In the genomic region with DNA sequence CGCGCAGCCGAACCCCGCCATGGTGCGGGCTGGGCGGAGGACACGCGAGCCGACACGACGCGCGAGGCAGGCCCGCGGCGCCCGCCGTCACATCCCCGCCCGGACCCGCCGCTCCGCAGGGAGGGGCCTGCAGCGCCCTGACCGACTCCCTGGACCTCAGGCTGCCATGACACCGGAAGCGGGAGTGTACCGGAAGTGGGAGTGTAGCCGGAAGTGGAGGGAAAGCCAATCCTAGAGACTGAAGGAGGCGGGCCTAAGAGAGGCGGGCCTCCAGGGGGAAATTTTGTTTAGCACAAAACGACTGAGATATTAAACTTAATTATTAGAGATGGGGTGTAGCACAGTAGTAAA, we compare ENCODE assay signal across 8 mouse cellular contexts. TPM values are rescaled to one million over a fixed set of nuclear protein-coding genes. Genes with fewer than 3 reads are reported as not detected.
DNase-seq lines count a peak whose midpoint lies in the region; ATAC-seq and TF ChIP-seq lines count a peak whose summit lies in the region.

No protein-coding gene starts in this region.

- 8% methylated on average over 31 of the region's 32 CpGs for WGBS in forebrain, embryonic 13.5 days
- WGBS in heart, postnatal 0 days: 2% methylated on average over 25 of the region's 32 CpGs
- 19% methylated on average over 29 of the region's 32 CpGs for WGBS in liver, embryonic 14.5 days (ENCODE audit: insufficient replicate concordance)
- WGBS in stomach, embryonic 15.5 days: 6% methylated on average over 19 of the region's 32 CpGs

- H3K36me3 ChIP-seq in E14TG2a.4 (ENCODE audit: insufficient read depth, low read length): no peaks in the 10 kb centered on the region
- H3K36me3 ChIP-seq in forebrain, embryonic 13.5 days (ENCODE audit: poor library complexity, severe bottlenecking): no peaks in the 10 kb centered on the region
- no peaks in the 10 kb centered on the region for H3K36me3 ChIP-seq in heart, postnatal 0 days (replicated peaks; ENCODE audit: control insufficient read depth, insufficient read depth, low read length)
- H3K36me3 ChIP-seq in liver, embryonic 14.5 days (replicated peaks; ENCODE audit: control insufficient read depth, insufficient read depth, low read depth): no peaks in the 10 kb centered on the region
- no peaks in the 10 kb centered on the region for H3K36me3 ChIP-seq in stomach, embryonic 15.5 days

- H3K27ac ChIP-seq in forebrain, embryonic 13.5 days: no peak overlapping the region
- peak overlapping the region; percentile 54; the same call in 1 of the 2 replicates for H3K27ac ChIP-seq in heart, postnatal 0 days (ENCODE audit: low read depth)
- no peak overlapping the region for H3K27ac ChIP-seq in liver, embryonic 14.5 days
- H3K27ac ChIP-seq in stomach, embryonic 15.5 days: no peak overlapping the region

- H3K27me3 ChIP-seq in E14TG2a.4 (ENCODE audit: insufficient read depth, low read length): no peaks in the 10 kb centered on the region
- H3K27me3 ChIP-seq in forebrain, embryonic 13.5 days: peaks cover 12% of the 10 kb centered on the region; the same call in 1 of the 2 replicates
- no peaks in the 10 kb centered on the region for H3K27me3 ChIP-seq in heart, postnatal 0 days (ENCODE audit: control insufficient read depth, insufficient read depth, low read length)
- H3K27me3 ChIP-seq in liver, embryonic 14.5 days (ENCODE audit: control insufficient read depth, insufficient read depth, low read length): no peaks in the 10 kb centered on the region
- H3K27me3 ChIP-seq in stomach, embryonic 15.5 days (replicated peaks): no peaks in the 10 kb centered on the region

- peak; percentile 83 for DNase-seq in cerebellum, adult 11 months
- peak; percentile 89 for DNase-seq in heart, postnatal 0 days (ENCODE audit: low spot score)
- DNase-seq in kidney, postnatal 36 days: peak; percentile 88 to 89
- peak; percentile 42 to 57 (median 52) for DNase-seq in liver, embryonic 14.5 days (ENCODE audit: low read depth in 3 of 3, low spot score in 3 of 3)
- DNase-seq in neural tube, embryonic 10.5 days (ENCODE audit: extremely low spot score, low spot score): peak; percentile 90

- no peak for TF ChIP-seq CTCF in E14TG2a.4 (conservative IDR thresholded peaks at IDR 0.05; ENCODE audit: low read length)
- TF ChIP-seq CTCF in heart, postnatal 0 days (IDR thresholded peaks at IDR 0.05; ENCODE audit: low read depth): no peak
- TF ChIP-seq CTCF in liver, embryonic 14.5 days (IDR thresholded peaks at IDR 0.05; ENCODE audit: low read depth): no peak

- peak overlapping the region; percentile 84 for H3K9ac ChIP-seq in forebrain, embryonic 13.5 days
- peak overlapping the region; percentile 61 for H3K9ac ChIP-seq in heart, postnatal 0 days (replicated peaks; ENCODE audit: low read depth, low read length)
- peak overlapping the region; percentile 41 for H3K9ac ChIP-seq in liver, embryonic 14.5 days (replicated peaks)
- peak overlapping the region; percentile 39; the same call in 1 of the 2 replicates for H3K9ac ChIP-seq in stomach, embryonic 15.5 days

- H3K9me3 ChIP-seq in E14TG2a.4 (ENCODE audit: low read length): no peaks in the 10 kb centered on the region
- H3K9me3 ChIP-seq in forebrain, embryonic 13.5 days (replicated peaks): no peaks in the 10 kb centered on the region
- H3K9me3 ChIP-seq in heart, postnatal 0 days (replicated peaks; ENCODE audit: control insufficient read depth, low read length): no peaks in the 10 kb centered on the region
- H3K9me3 ChIP-seq in liver, embryonic 14.5 days (ENCODE audit: control insufficient read depth, low read length): no peaks in the 10 kb centered on the region
- no peaks in the 10 kb centered on the region for H3K9me3 ChIP-seq in stomach, embryonic 15.5 days

- H3K4me1 ChIP-seq in E14TG2a.4 (replicated peaks; ENCODE audit: low read depth, low read length): peaks cover 6% of the 10 kb centered on the region; the same call in 1 of the 2 replicates
- H3K4me1 ChIP-seq in forebrain, embryonic 13.5 days: 0 out of 2 replicates have a peak, but pooled peaks cover 4% of the 10 kb centered on the region
- H3K4me1 ChIP-seq in heart, postnatal 0 days (ENCODE audit: control insufficient read depth, insufficient read depth): no peaks in the 10 kb centered on the region
- no peaks in the 10 kb centered on the region for H3K4me1 ChIP-seq in liver, embryonic 14.5 days (replicated peaks; ENCODE audit: control insufficient read depth in 2 of 2, insufficient read depth in 2 of 2, low read length in 1 of 2)
- H3K4me1 ChIP-seq in stomach, embryonic 15.5 days: no peaks in the 10 kb centered on the region

- peak overlapping the region; percentile 83 for H3K4me2 ChIP-seq in forebrain, embryonic 13.5 days
- peak overlapping the region; percentile 70 for H3K4me2 ChIP-seq in heart, postnatal 0 days (ENCODE audit: low read depth, low read length)
- H3K4me2 ChIP-seq in liver, embryonic 14.5 days (ENCODE audit: low read depth): peak overlapping the region; percentile 59
- peak overlapping the region; percentile 69 for H3K4me2 ChIP-seq in stomach, embryonic 15.5 days

- TF ChIP-seq EP300 in heart, postnatal 0 days (IDR thresholded peaks at IDR 0.05; ENCODE audit: low read depth): no peak
- no peak for TF ChIP-seq EP300 in liver, embryonic 14.5 days (IDR thresholded peaks at IDR 0.05; ENCODE audit: low read depth)

- peak overlapping the region; percentile 35; the same call in 1 of the 2 replicates for H3K4me3 ChIP-seq in E14TG2a.4 (replicated peaks; ENCODE audit: low read length)
- H3K4me3 ChIP-seq in forebrain, embryonic 13.5 days: peak overlapping the region; percentile 74
- H3K4me3 ChIP-seq in heart, postnatal 0 days (ENCODE audit: low read depth, low read length): peak overlapping the region; percentile 59
- peak overlapping the region; percentile 59 to 66 for H3K4me3 ChIP-seq in liver, embryonic 14.5 days (ENCODE audit: insufficient read depth in 1 of 2, low read depth in 2 of 2, low read length in 2 of 2)
- peak overlapping the region; percentile 62 for H3K4me3 ChIP-seq in stomach, embryonic 15.5 days (replicated peaks)

- ATAC-seq in forebrain, embryonic 13.5 days: peak; percentile 100
- ATAC-seq in heart, postnatal 0 days (ENCODE audit: insufficient read depth, low read depth): peak; percentile 100
- peak; percentile 79 for ATAC-seq in liver, embryonic 14.5 days (ENCODE audit: insufficient read depth)
- peak; percentile 91 for ATAC-seq in stomach, embryonic 15.5 days (ENCODE audit: insufficient read depth, low FRiP score, low read depth)

RNA-seq across cellular contexts. Expression of a gene that starts 21.6 kb away (rescaled TPM):
- 0.06 TPM in 1 of 2 replicates, not detected in the other for polyA plus RNA-seq in forebrain, embryonic 13.5 days (2015; fragmentation: Nextera tagmentation; extraction: Ambion mirVana)
- total RNA-seq in heart, postnatal 0 days (2014; rRNA removed; ENCODE audit: low replicate concordance): not detected in 2 replicates
- 0.08 and 0.12 TPM in 2 replicates for polyA plus RNA-seq in heart, postnatal 0 days (2015; fragmentation: Nextera tagmentation; extraction: Ambion mirVana)
- 0.08 and 0.20 TPM in 2 replicates for polyA plus RNA-seq in liver, embryonic 14.5 days (2012; rRNA removed)
- polyA plus RNA-seq in liver, embryonic 14.5 days (2014; fragmentation: Nextera tagmentation; extraction: Ambion mirVana): 0.28 and 0.37 TPM in 2 replicates
- 0.46 and 0.50 TPM in 2 replicates for polyA plus RNA-seq in stomach, embryonic 15.5 days (2015; fragmentation: Nextera tagmentation; extraction: Ambion mirVana)

RNA-seq across cellular contexts. Expression of a gene that starts 23.0 kb away (rescaled TPM):
- polyA plus RNA-seq in forebrain, embryonic 13.5 days (2015; fragmentation: Nextera tagmentation; extraction: Ambion mirVana): not detected in 2 replicates
- total RNA-seq in heart, postnatal 0 days (2014; rRNA removed; ENCODE audit: low replicate concordance): not detected in 2 replicates
- not detected in 2 replicates for polyA plus RNA-seq in heart, postnatal 0 days (2015; fragmentation: Nextera tagmentation; extraction: Ambion mirVana)
- not detected in 2 replicates for polyA plus RNA-seq in liver, embryonic 14.5 days (2012; rRNA removed)
- not detected in 2 replicates for polyA plus RNA-seq in liver, embryonic 14.5 days (2014; fragmentation: Nextera tagmentation; extraction: Ambion mirVana)
- polyA plus RNA-seq in stomach, embryonic 15.5 days (2015; fragmentation: Nextera tagmentation; extraction: Ambion mirVana): not detected in 2 replicates

RNA-seq across cellular contexts. Expression of a gene that starts 40.3 kb away (rescaled TPM):
- 6.1 and 6.9 TPM in 2 replicates for polyA plus RNA-seq in forebrain, embryonic 13.5 days (2015; fragmentation: Nextera tagmentation; extraction: Ambion mirVana)
- 10.4 and 11.2 TPM in 2 replicates for total RNA-seq in heart, postnatal 0 days (2014; rRNA removed; ENCODE audit: low replicate concordance)
- 2.1 and 2.6 TPM in 2 replicates for polyA plus RNA-seq in heart, postnatal 0 days (2015; fragmentation: Nextera tagmentation; extraction: Ambion mirVana)
- 7.6 and 9.3 TPM in 2 replicates for polyA plus RNA-seq in liver, embryonic 14.5 days (2012; rRNA removed)
- polyA plus RNA-seq in liver, embryonic 14.5 days (2014; fragmentation: Nextera tagmentation; extraction: Ambion mirVana): 8.4 and 9.5 TPM in 2 replicates
- polyA plus RNA-seq in stomach, embryonic 15.5 days (2015; fragmentation: Nextera tagmentation; extraction: Ambion mirVana): 8.0 and 8.4 TPM in 2 replicates

RNA-seq across cellular contexts. Expression of a gene that starts 50.6 kb away (rescaled TPM):
- 4.4 and 4.7 TPM in 2 replicates for polyA plus RNA-seq in forebrain, embryonic 13.5 days (2015; fragmentation: Nextera tagmentation; extraction: Ambion mirVana)
- 3.9 and 7.0 TPM in 2 replicates for total RNA-seq in heart, postnatal 0 days (2014; rRNA removed; ENCODE audit: low replicate concordance)
- polyA plus RNA-seq in heart, postnatal 0 days (2015; fragmentation: Nextera tagmentation; extraction: Ambion mirVana): 2.3 and 2.9 TPM in 2 replicates
- 1.5 and 1.8 TPM in 2 replicates for polyA plus RNA-seq in liver, embryonic 14.5 days (2012; rRNA removed)
- polyA plus RNA-seq in liver, embryonic 14.5 days (2014; fragmentation: Nextera tagmentation; extraction: Ambion mirVana): 0.94 and 1.6 TPM in 2 replicates
- 3.9 and 4.4 TPM in 2 replicates for polyA plus RNA-seq in stomach, embryonic 15.5 days (2015; fragmentation: Nextera tagmentation; extraction: Ambion mirVana)

RNA-seq across cellular contexts. Expression of a gene that starts 53.1 kb away (rescaled TPM):
- polyA plus RNA-seq in forebrain, embryonic 13.5 days (2015; fragmentation: Nextera tagmentation; extraction: Ambion mirVana): 1.9 and 2.1 TPM in 2 replicates
- not detected in 2 replicates for total RNA-seq in heart, postnatal 0 days (2014; rRNA removed; ENCODE audit: low replicate concordance)
- 0.41 and 0.47 TPM in 2 replicates for polyA plus RNA-seq in heart, postnatal 0 days (2015; fragmentation: Nextera tagmentation; extraction: Ambion mirVana)
- not detected in 2 replicates for polyA plus RNA-seq in liver, embryonic 14.5 days (2012; rRNA removed)
- 0.27 TPM in 1 of 2 replicates, not detected in the other for polyA plus RNA-seq in liver, embryonic 14.5 days (2014; fragmentation: Nextera tagmentation; extraction: Ambion mirVana)
- 1.7 and 1.9 TPM in 2 replicates for polyA plus RNA-seq in stomach, embryonic 15.5 days (2015; fragmentation: Nextera tagmentation; extraction: Ambion mirVana)
